Mouse (Mus musculus): ENCODE results near the gene Gfod1. TPM values are rescaled to one million over a fixed set of nuclear protein-coding genes. Genes with fewer than 3 reads are reported as not detected.
A peak's percentile ranks its signal among the peaks of the same experiment; 100 is the strongest.

The Gfod1 gene
- polyA plus RNA-seq, 1 experiment from 2014 or later, result 2.4 TPM

DNA sequence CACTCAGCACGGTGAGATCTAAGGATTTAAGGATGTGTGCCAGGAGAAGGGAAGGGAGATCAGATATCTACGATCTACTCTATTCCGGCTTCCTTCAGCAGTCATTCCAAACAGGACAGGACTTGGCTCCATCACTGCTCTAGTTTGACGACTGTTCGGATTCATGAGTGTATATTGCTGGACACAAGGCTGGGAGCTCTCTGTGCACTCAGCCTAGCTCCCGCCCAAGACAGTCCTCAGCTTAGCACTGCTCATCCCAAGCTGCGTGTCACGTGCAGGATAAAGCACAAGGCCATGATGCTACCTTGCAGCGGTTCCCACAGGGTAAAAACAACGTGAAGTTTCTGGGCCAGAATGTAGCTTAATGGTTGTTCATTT, 33.8 kb downstream of the Gfod1 start:
- H3K27me3 ChIP-seq, result no peaks in the 10 kb centered on the region
- H3K36me3 ChIP-seq, result no peaks in the 10 kb centered on the region
- H3K4me1 ChIP-seq (replicated peaks), result peaks cover 10% of the 10 kb centered on the region
- H3K4me3 ChIP-seq, result no peak overlapping the region
- ATAC-seq (ENCODE audit: low FRiP score, low read depth), result no peak
- no peak overlapping the region for H3K9ac ChIP-seq
- H3K27ac ChIP-seq (replicated peaks), result no peak overlapping the region
- H3K9me3 ChIP-seq, result no peaks in the 10 kb centered on the region
- 59% methylated on average over 10 of the region's 10 CpGs for WGBS
- no peak overlapping the region for H3K4me2 ChIP-seq

DNA sequence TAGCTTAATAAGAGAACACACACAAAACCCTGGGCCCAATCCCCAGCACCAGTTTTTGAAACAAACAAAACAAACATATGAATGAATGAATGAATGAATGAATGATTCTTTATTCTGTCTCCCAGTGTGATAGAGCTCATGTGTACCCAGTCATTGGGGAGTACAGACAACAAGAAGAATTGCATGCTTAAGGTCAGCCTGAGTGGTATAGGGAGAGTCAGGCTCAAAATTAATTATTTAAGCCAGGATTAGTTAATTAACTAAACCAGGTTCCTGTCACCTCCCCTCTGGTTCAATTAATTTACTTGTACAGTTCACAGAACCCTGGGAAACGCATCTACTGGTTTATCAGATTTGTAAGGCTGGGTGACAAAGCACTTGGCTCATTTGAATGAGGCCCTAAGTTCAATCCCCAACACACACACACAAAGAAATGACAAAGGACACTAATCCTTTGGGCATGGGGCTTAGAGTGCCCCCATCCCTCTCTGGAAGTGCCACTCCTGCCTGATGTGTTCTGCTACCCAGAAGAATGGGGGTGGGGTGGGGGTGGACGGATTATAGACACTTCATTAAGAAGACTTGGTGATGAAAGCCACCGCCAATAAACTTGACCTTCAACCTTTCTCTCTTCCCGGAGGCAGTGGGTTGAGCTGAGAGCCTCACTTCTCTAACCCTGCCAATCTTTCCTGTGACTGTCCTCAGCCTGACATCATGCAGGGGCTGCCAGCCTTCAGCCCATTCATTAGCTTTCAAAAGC, 34.3 kb downstream of the Gfod1 start:
- Histone ChIP-seq H3K9me3 (no peaks in the 10 kb centered on the region), H3K4me2 (no peak overlapping the region), H3K27ac (replicated peaks) (no peak overlapping the region), H3K27me3 (no peaks in the 10 kb centered on the region), H3K36me3 (no peaks in the 10 kb centered on the region), H3K9ac (no peak overlapping the region), H3K4me3 (no peak overlapping the region), H3K4me1 (replicated peaks) (peaks cover 11% of the 10 kb centered on the region)
- ATAC-seq (ENCODE audit: low FRiP score, low read depth), result no peak
- 18% methylated on average over 4 of the region's 4 CpGs for WGBS

GRCm38 (mm10) chr13:43268539-43269327, 35.2 kb downstream of the Gfod1 start:
- H3K9ac ChIP-seq, result no peak overlapping the region
- H3K27ac ChIP-seq (replicated peaks), result no peak overlapping the region
- H3K4me2 ChIP-seq, result no peak overlapping the region
- H3K9me3 ChIP-seq, result no peaks in the 10 kb centered on the region
- 62% methylated on average over 12 of the region's 12 CpGs for WGBS
- H3K4me1 ChIP-seq (replicated peaks), result peaks cover 11% of the 10 kb centered on the region
- no peaks in the 10 kb centered on the region for H3K27me3 ChIP-seq
- H3K4me3 ChIP-seq, result no peak overlapping the region
- H3K36me3 ChIP-seq, result no peaks in the 10 kb centered on the region
- no peak for ATAC-seq (ENCODE audit: low FRiP score, low read depth)

DNA sequence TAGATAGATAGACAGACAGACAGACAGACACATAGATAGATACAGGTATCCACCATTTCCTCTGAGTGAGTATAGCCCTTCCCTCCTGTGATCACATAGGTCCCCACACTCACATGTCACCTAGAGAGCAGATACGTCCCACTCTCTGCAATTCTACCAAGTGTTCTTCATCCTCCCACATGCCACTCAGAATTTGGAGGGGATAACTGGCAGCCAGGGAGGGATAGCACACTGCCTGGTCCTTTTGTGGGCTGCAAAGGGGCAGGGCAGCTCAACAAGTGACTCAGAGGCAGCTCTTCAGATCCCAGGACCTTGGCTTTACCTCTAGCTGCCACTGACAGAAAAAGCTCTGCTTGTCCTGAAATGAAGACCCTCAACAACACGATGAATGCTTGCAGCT, 36.1 kb downstream of the Gfod1 start:
- ATAC-seq (ENCODE audit: low FRiP score, low read depth), result no peak
- H3K27me3 ChIP-seq, result no peaks in the 10 kb centered on the region
- no peak overlapping the region for H3K9ac ChIP-seq
- no peaks in the 10 kb centered on the region for H3K36me3 ChIP-seq
- peaks cover 11% of the 10 kb centered on the region for H3K4me1 ChIP-seq (replicated peaks)
- no peaks in the 10 kb centered on the region for H3K9me3 ChIP-seq
- 94% methylated on average over 2 of the region's 2 CpGs for WGBS
- H3K27ac ChIP-seq (replicated peaks), result no peak overlapping the region
- no peak overlapping the region for H3K4me3 ChIP-seq
- no peak overlapping the region for H3K4me2 ChIP-seq

GRCm38 (mm10) chr13:43267216-43267615, 36.8 kb downstream of the Gfod1 start:
- H3K27me3 ChIP-seq, result no peaks in the 10 kb centered on the region
- ATAC-seq (ENCODE audit: low FRiP score, low read depth), result no peak
- WGBS, result 90% methylated on average over 3 of the region's 3 CpGs

DNA sequence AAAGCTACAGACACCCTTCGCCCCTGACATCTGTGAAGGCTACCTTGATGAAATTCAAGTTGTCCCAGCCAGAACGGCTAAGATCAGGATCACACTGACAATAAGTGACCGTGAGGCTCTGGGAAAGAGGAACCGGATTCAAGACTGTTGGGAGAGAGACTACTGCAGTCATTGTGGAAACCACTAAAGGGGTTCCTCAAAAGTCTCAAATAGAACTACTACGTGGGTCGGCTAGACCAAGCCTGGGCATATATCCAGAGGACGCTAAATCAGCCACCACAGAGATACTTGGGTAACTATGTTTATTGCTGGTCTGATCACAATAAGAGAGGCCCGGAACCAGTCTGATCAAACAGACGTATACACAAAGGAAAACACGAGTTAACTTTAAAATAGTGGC, 37.6 kb downstream of the Gfod1 start:
- H3K36me3 ChIP-seq, result no peaks in the 10 kb centered on the region
- ATAC-seq (ENCODE audit: low FRiP score, low read depth), result no peak
- H3K4me1 ChIP-seq (replicated peaks), result peaks cover 11% of the 10 kb centered on the region
- no peaks in the 10 kb centered on the region for H3K9me3 ChIP-seq
- WGBS, result 90% methylated on average over 10 of the region's 10 CpGs
- no peak overlapping the region for H3K27ac ChIP-seq (replicated peaks)
- H3K9ac ChIP-seq, result no peak overlapping the region
- no peaks in the 10 kb centered on the region for H3K27me3 ChIP-seq
- no peak overlapping the region for H3K4me3 ChIP-seq
- H3K4me2 ChIP-seq, result no peak overlapping the region

More at GRCm38 (mm10) chr13:43267216-43267615, 36.8 kb downstream of the Gfod1 start:
- no peaks in the 10 kb centered on the region for H3K36me3 ChIP-seq
- H3K27ac ChIP-seq (replicated peaks), result no peak overlapping the region
- no peak overlapping the region for H3K4me3 ChIP-seq
- H3K9me3 ChIP-seq, result no peaks in the 10 kb centered on the region
- H3K4me1 ChIP-seq (replicated peaks), result peaks cover 11% of the 10 kb centered on the region
- no peak overlapping the region for H3K4me2 ChIP-seq
- H3K9ac ChIP-seq, result no peak overlapping the region

- H3K9ac ChIP-seq, result no peak overlapping the region
- 23% methylated on average over 4 of the region's 4 CpGs for WGBS
- H3K36me3 ChIP-seq, result no peaks in the 10 kb centered on the region
- H3K4me3 ChIP-seq, result no peak overlapping the region
- no peak overlapping the region for H3K27ac ChIP-seq (replicated peaks)
- peaks cover 9% of the 10 kb centered on the region for H3K4me1 ChIP-seq (replicated peaks)
- ATAC-seq (ENCODE audit: low FRiP score, low read depth), result no peak
- no peaks in the 10 kb centered on the region for H3K27me3 ChIP-seq
- no peaks in the 10 kb centered on the region for H3K9me3 ChIP-seq
- H3K4me2 ChIP-seq, result no peak overlapping the region
These were observed 38.9 kb downstream of the Gfod1 start for GRCm38 (mm10) chr13:43265116-43265515.

GRCm38 (mm10) chr13:43263646-43264045, 40.3 kb downstream of the Gfod1 start:
- H3K9me3 ChIP-seq, result no peaks in the 10 kb centered on the region
- peaks cover 5% of the 10 kb centered on the region; the same call in 1 of the 2 replicates for H3K4me1 ChIP-seq (replicated peaks)
- ATAC-seq (ENCODE audit: low FRiP score, low read depth), result no peak
- no peak overlapping the region for H3K9ac ChIP-seq
- no peak overlapping the region for H3K4me2 ChIP-seq
- H3K36me3 ChIP-seq, result no peaks in the 10 kb centered on the region
- H3K27me3 ChIP-seq, result no peaks in the 10 kb centered on the region
- H3K4me3 ChIP-seq, result no peak overlapping the region
- no peak overlapping the region for H3K27ac ChIP-seq (replicated peaks)
- WGBS, result 88% methylated on average over 5 of the region's 5 CpGs

DNA sequence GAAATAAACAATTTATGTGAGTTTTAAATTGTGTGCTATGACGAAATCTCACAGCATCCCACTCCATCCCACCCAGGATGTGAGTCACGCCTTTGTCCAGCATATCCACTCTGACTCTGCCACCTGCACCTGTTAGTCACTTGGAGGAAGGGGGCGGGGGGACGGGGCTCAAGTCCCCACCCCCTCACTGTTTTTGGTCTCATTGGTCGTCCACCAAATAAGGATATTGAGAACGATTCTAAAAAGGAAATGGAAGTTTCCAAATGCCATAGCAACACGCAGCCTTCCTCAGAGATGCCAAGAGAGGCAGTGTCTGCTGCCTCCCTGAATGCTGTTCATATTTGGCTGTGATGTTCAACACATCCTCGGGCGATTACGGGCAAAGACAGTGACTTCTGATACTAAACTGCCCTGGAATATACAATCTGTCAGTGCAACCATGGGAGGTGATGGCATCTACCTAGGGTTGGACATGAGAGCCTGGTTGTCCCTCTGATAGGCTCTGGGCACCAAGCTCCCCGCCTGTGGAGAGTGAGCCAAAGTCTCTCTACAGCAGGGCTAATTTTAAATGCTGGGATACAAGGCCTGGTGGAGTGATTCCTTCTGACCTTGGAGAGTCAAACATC, 41.7 kb downstream of the Gfod1 start:
- no peaks in the 10 kb centered on the region for H3K9me3 ChIP-seq
- H3K4me1 ChIP-seq (replicated peaks), result peaks cover 5% of the 10 kb centered on the region; the same call in 1 of the 2 replicates
- H3K9ac ChIP-seq, result no peak overlapping the region
- 90% methylated on average over 11 of the region's 11 CpGs for WGBS
- no peak overlapping the region for H3K4me2 ChIP-seq
- ATAC-seq (ENCODE audit: low FRiP score, low read depth), result no peak
- H3K27ac ChIP-seq (replicated peaks), result no peak overlapping the region
- H3K36me3 ChIP-seq, result no peaks in the 10 kb centered on the region
- no peak overlapping the region for H3K4me3 ChIP-seq
- no peaks in the 10 kb centered on the region for H3K27me3 ChIP-seq

- Histone ChIP-seq H3K36me3 (no peaks in the 10 kb centered on the region), H3K27ac (replicated peaks) (no peak overlapping the region), H3K4me2 (no peak overlapping the region), H3K4me3 (no peak overlapping the region), H3K4me1 (replicated peaks) (peaks cover 5% of the 10 kb centered on the region; the same call in 1 of the 2 replicates), H3K9me3 (no peaks in the 10 kb centered on the region), H3K9ac (no peak overlapping the region), H3K27me3 (no peaks in the 10 kb centered on the region)
- ATAC-seq (ENCODE audit: low FRiP score, low read depth), result 0 out of 2 replicates have a peak, but pooled peaks have one; percentile 20
- 75% methylated on average over 3 of the region's 3 CpGs for WGBS
These were observed 42.7 kb downstream of the Gfod1 start for GRCm38 (mm10) chr13:43261287-43261686.

- no peaks in the 10 kb centered on the region for H3K9me3 ChIP-seq
- no peak overlapping the region for H3K9ac ChIP-seq
- ATAC-seq (ENCODE audit: low FRiP score, low read depth), result no peak
- no peaks in the 10 kb centered on the region for H3K27me3 ChIP-seq
- no peak overlapping the region for H3K4me3 ChIP-seq
- no peak overlapping the region for H3K27ac ChIP-seq (replicated peaks)
- H3K4me2 ChIP-seq, result no peak overlapping the region
- no peaks in the 10 kb centered on the region for H3K36me3 ChIP-seq
- 85% methylated on average over 6 of the region's 6 CpGs for WGBS
- H3K4me1 ChIP-seq (replicated peaks), result peaks cover 5% of the 10 kb centered on the region; the same call in 1 of the 2 replicates
These were observed 43.2 kb downstream of the Gfod1 start for GRCm38 (mm10) chr13:43260731-43261130.

DNA sequence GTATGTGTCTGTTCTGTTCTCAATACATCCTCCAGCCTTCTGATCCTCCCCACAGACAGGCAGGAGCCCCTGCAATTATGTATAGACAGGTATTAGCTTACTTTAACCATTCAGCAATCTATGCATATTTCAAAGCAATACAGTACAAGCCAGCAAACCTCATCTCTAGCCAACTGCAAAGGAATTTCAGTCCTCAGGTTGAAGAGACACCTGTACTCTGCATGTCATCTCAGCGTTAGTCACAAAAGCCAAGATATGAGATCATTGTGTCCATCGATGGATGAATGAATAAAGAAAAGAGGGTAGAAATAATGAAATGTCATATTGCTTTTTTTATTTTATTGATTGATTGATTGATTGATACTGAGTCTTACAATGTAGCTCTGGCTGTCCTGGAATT, 47.5 kb downstream of the Gfod1 start:
- H3K4me2 ChIP-seq, result no peak overlapping the region
- H3K4me3 ChIP-seq, result no peak overlapping the region
- H3K4me1 ChIP-seq (replicated peaks), result 0 out of 2 replicates have a peak, but pooled peaks cover 1% of the 10 kb centered on the region
- 90% methylated on average over 2 of the region's 2 CpGs for WGBS
- no peak for ATAC-seq (ENCODE audit: low FRiP score, low read depth)
- H3K9me3 ChIP-seq, result no peaks in the 10 kb centered on the region
- no peaks in the 10 kb centered on the region for H3K36me3 ChIP-seq
- H3K9ac ChIP-seq, result no peak overlapping the region
- no peak overlapping the region for H3K27ac ChIP-seq (replicated peaks)
- no peaks in the 10 kb centered on the region for H3K27me3 ChIP-seq
